Mouse (Mus musculus): ENCODE measurements at regions not wholly inside any gene's neighbourhood (a gene's known extent, or its start where the extent isn't known, plus 50 kb on each side); places are given as distances from the start of the nearest gene placed in this dataset.

GRCm38 (mm10) chr13:69182478-69182877 lies 183.1 kb upstream of the Adcy2 start:
- no peak for DNase-seq (ENCODE audit: low spot score)

DNA sequence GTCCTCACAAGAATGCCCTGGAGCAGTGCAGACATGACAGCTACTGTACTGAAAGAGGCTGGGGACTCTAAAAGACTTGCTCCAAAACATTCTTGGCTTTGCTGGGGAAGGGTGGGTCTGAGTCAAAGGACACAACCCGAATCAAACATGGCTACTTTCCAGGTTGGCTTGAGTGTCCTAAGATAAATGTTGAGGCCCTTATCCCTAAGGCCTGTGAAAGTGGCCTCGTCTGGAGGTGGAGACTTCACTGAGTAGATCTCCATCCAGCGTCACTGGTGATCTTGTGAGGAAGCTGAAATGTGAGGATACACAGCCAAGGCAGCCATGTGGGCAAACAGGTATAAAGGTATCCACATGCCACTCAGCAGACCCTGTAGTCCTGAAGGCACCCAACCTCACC lies 191.3 kb upstream of the Adcy2 start:
- DNase-seq (ENCODE audit: low spot score): no peak

GRCm38 (mm10) chr13:69196464-69196871 lies 197.1 kb upstream of the Adcy2 start:
- no peak for DNase-seq (ENCODE audit: low spot score)

- no peak for DNase-seq (ENCODE audit: low spot score)
These were observed 208.6 kb upstream of the Adcy2 start for GRCm38 (mm10) chr13:69207741-69208568.

DNA sequence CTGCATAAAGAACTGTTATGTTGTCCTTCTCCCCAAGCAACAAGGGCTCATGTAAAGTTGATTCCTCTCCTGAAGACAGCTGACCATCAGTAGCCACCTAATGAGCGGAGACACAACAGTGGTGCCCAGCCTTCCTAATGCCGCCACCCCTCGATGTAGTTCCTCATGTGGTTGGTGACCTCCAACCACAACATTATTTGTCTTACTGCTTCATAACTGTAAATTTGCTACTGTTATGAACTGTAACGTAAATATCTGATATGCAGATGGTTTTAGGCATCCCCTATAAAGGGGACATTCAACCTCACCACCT lies 209.2 kb upstream of the Adcy2 start:
- DNase-seq (ENCODE audit: low spot score): no peak

DNA sequence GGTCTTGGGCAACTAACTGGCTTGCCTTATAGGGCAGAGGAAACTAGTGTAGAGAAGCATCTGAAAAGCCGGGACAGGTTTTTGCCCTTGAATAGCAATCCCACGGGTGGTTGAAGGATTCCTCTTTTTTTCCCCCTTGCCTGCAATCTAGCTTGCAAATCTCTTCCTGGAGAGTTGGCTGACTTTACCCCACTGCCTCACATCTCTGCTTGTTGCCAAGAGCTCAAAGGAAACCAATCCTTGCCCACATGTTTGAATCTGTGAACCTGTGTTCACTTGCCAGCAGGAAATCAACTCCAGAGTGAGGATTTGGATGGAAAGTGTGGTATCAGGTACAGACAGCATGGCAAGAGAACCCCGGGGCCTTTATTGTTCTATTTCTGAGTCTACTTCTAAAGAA lies 217.2 kb upstream of the Adcy2 start:
- DNase-seq (ENCODE audit: low spot score): no peak

- DNase-seq (ENCODE audit: low spot score): no peak
These were observed 221.1 kb upstream of the Adcy2 start for GRCm38 (mm10) chr13:69220425-69220824.

GRCm38 (mm10) chr13:69226538-69226937 lies 227.2 kb upstream of the Adcy2 start:
- no peak for DNase-seq (ENCODE audit: low spot score)

DNA sequence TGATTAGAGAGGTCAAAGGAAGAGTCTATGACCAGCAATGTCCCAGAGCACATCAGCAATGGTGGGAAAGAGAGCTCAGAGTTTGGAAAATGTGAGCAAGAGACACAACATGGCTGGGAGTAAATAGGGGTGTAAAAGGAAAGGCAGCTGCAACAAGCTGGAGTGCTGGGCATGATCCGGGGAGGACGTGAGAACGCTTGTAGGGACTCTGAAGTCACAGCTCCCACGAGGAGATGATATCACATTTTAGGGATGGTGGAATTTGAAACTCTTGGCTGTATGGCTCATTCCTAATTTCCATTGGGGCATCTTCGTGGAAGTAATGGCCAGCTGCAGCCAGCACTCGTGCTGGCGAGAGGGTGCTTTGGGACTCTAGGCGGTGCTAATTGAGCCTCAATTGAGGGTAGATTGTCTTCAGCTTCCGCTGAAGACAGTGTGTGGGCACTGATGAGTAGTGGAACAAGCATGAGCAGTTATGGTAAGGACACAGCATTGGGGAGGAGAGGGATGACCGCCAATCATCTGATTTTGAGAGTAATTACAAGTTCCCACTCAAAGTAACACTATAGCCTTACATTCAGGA lies 231.1 kb upstream of the Adcy2 start:
- DNase-seq (ENCODE audit: low spot score): no peak

DNA sequence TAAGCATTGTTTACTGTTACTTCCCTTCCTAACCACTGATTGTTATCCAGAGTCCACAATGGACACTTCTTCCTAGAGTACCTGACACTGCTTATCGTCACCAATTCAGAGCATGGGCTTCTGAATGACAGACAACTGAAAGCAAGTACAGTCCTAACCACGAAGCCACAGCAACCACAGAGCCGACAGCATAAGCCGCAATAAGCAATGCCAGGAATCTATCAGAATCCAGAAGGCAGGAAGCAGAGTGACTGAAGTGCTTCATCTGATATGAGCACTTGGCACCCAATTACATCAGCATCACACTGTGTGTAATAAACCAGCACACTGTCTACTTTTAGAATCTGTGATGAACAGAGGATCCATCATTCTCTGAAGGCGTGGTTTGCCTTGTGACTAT lies 237.0 kb upstream of the Adcy2 start:
- DNase-seq (ENCODE audit: low spot score): no peak

- DNase-seq (ENCODE audit: low spot score): no peak
These were observed 238.6 kb upstream of the Adcy2 start for GRCm38 (mm10) chr13:69237918-69238317.

- DNase-seq (ENCODE audit: low spot score): no peak
These were observed 240.0 kb upstream of the Adcy2 start for GRCm38 (mm10) chr13:69239261-69239915.

GRCm38 (mm10) chr13:69242544-69243296 lies 243.4 kb upstream of the Adcy2 start:
- DNase-seq (ENCODE audit: low spot score): no peak

GRCm38 (mm10) chr13:69250334-69251129 lies 251.2 kb upstream of the Adcy2 start:
- no peak for DNase-seq (ENCODE audit: low spot score)

GRCm38 (mm10) chr13:69251130-69251561 lies 251.8 kb upstream of the Adcy2 start:
- no peak for DNase-seq (ENCODE audit: low spot score)

DNA sequence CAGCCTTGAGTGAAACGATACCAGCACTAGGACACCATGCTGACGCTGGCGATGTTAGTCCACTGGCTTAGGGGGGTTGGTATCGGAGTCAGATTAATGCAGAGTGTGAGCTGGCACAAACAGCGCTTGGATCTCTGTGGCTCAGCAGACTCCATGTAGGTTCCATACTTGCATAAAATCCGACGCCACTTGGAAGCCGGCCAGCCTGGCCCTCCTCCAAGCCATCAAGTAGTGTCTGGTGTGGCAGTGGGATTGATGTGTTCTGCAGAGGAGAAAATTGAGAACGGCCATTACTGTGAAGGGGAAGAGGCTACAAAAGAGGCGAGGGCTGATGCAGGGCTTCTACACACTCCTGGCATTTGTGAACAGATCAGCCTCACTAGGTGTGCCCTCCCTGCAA lies 253.0 kb upstream of the Adcy2 start:
- no peak for DNase-seq (ENCODE audit: low spot score)

- DNase-seq (ENCODE audit: low spot score): no peak
These were observed 261.1 kb upstream of the Adcy2 start for GRCm38 (mm10) chr13:69260485-69260884.

GRCm38 (mm10) chr13:69260972-69261371 lies 261.6 kb upstream of the Adcy2 start:
- no peak for DNase-seq (ENCODE audit: low spot score)

DNA sequence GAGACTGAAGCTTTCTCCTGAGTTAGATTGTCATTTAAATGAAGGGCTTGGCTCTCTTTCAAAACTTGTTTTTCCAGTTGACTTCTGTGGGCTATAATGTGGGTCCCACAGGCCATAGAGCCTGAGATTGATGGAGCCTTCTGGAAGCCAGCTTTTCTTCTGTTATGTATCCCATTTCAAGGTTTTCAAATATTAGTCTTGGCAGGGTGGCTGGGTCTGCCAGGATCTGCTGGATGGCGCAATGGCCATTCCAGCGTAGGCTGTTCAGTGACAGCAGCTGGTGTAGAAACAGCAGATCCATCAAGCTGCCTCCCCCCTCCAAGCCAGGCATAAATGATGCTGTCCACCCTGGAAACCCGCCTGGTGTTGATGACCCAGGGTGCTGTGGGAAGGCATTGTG lies 264.4 kb upstream of the Adcy2 start:
- DNase-seq (ENCODE audit: low spot score): no peak

DNA sequence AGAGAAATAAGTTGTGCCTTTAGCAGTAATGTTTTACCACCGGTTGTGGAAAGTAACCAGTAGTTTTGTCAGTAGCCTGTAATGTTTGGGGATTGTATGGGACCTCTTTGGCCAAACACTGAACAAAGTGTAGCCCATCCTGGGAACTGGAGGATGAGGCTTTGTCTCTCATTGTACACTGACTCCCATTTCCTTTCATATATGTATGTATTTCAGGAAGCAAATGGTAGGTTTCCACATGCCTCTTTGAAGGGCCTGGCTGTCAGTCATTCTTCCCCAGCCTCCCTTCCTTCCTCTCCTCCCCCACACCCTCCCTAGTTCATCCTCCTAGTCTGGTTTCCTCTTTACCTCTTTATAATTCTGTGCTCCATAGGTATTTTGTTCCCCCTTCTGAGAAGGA lies 266.7 kb upstream of the Adcy2 start:
- no peak for DNase-seq (ENCODE audit: low spot score)

DNA sequence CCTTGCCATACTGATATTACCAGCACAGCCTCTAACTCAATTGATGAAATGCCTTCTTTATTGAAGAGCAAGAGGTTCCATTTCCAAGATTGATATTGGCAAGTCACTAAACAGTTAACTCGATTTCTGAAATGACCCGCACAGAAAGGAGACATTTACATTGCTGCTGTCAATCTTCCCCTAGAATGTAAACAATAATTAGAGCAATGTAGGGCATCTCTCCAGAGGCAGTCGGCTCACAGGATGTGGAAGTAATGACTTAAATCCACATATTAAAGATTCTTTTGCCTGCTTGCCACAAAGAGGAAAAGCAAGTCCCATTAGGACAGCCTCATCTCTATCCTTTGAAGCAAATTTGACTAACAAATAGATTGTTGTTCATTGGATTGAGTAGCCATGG lies 261.0 kb upstream of the Nsun2 start:
- no peak for DNase-seq (ENCODE audit: low spot score)

- no peak for DNase-seq (ENCODE audit: low spot score)
These were observed 253.9 kb upstream of the Nsun2 start for GRCm38 (mm10) chr13:69279647-69280046.

Measured in left cerebral cortex, adult 11 months (tissue).